Mouse (Mus musculus) MEL (cell line): ENCODE measurements around the gene Efna3. TPM values are rescaled to one million over a fixed set of nuclear protein-coding genes. Genes with fewer than 3 reads are reported as not detected.

Source experiments
- DNase-seq: peaks from one replicate; pipeline ENCODE4 v3.0.0; 2011; ENCODE audit warnings: low read depth, low spot score
- H3K27ac ChIP-seq: 2 replicates; pipeline ENCODE4 v1.5.1; 2012; ENCODE audit warnings: low read depth, mild to moderate bottlenecking, control low read depth, low read length, moderate library complexity; ENCODE audit not compliant: control insufficient read depth
- H3K27me3 ChIP-seq, 2 experiments: fragments of 150-350 bp in 1 of 2; sonication (generic) in 1 of 2; 2 replicates each; pipeline ENCODE4 v1.6.1; 2012; ENCODE audit warnings: low read length in 2 of 2, mild to moderate bottlenecking in 2 of 2, improper control_type of control experiment in 1 of 2, moderate library complexity in 1 of 2; ENCODE audit not compliant: insufficient read depth in 2 of 2, control insufficient read depth in 1 of 2
- H3K36me3 ChIP-seq, 2 experiments: 2 replicates each; pipeline ENCODE4 v1.6.1; 2012 to 2014; ENCODE audit warnings: low read length in 2 of 2, improper control_type of control experiment in 1 of 2, inconsistent platforms in 1 of 2, mild to moderate bottlenecking in 1 of 2; ENCODE audit not compliant: insufficient read depth in 2 of 2, control insufficient read depth in 1 of 2
- H3K4me1 ChIP-seq, 2 experiments: fragments of 150-350 bp in 1 of 2; sonication (generic) in 1 of 2; 2 replicates each; pipeline ENCODE4 v1.6.1; 2012; ENCODE audit warnings: low read length in 2 of 2, improper control_type of control experiment in 1 of 2, mild to moderate bottlenecking in 1 of 2; ENCODE audit not compliant: insufficient read depth in 2 of 2, control insufficient read depth in 1 of 2
- H3K4me3 ChIP-seq, 2 experiments: fragments of 150-350 bp in 1 of 2; sonication (generic) in 1 of 2; 2 replicates each; pipeline ENCODE4 v1.5.1; 2012; ENCODE audit warnings: low read depth in 2 of 2, low read length in 2 of 2, mild to moderate bottlenecking in 2 of 2, moderate library complexity in 2 of 2, control low read depth in 1 of 2, improper control_type of control experiment in 1 of 2; ENCODE audit not compliant: control insufficient read depth in 1 of 2, insufficient read depth in 1 of 2
- H3K79me2 ChIP-seq: 2 replicates; pipeline ENCODE4 v1.6.1; 2012; ENCODE audit warnings: mild to moderate bottlenecking, low read length, moderate library complexity; ENCODE audit not compliant: control insufficient read depth, poor library complexity, insufficient read depth
- H3K9ac ChIP-seq: 2 replicates; pipeline ENCODE4 v1.6.1; 2012; ENCODE audit warnings: low read depth, mild to moderate bottlenecking, control low read depth, low read length, moderate library complexity; ENCODE audit not compliant: control insufficient read depth, poor library complexity, severe bottlenecking
- H3K9me3 ChIP-seq: fragments of 150-350 bp; sonication (generic); replicated peaks from 2 replicates; pipeline ENCODE4 v1.6.1; 2012; ENCODE audit warnings: mild to moderate bottlenecking, low read length, improper control_type of control experiment, moderate library complexity; ENCODE audit not compliant: insufficient read depth
- BHLHE40 ChIP-seq: IDR thresholded peaks from 2 replicates; pipeline ENCODE4 v1.6.1; 2012; ENCODE audit warnings: low read depth, mild to moderate bottlenecking, inconsistent platforms, low read length, improper control_type of control experiment, borderline replicate concordance
- CHD1 ChIP-seq: IDR thresholded peaks from 2 replicates; pipeline ENCODE4 v1.6.1; 2012; ENCODE audit warnings: low read depth, mild to moderate bottlenecking, inconsistent platforms, low read length, improper control_type of control experiment
- CHD2 ChIP-seq: IDR thresholded peaks from 2 replicates; pipeline ENCODE4 v1.6.1; 2011; ENCODE audit warnings: low read length, improper control_type of control experiment
- CTCF ChIP-seq, 3 experiments: IDR thresholded peaks in 2 of 3; conservative IDR thresholded peaks in 1 of 3; 2 replicates each; pipeline ENCODE4 v1.5.1; 2011 to 2012; ENCODE audit warnings: low read length in 3 of 3, low read depth in 2 of 3, mild to moderate bottlenecking in 2 of 3, improper control_type of control experiment in 1 of 3, inconsistent platforms in 1 of 3, mixed read lengths in 1 of 3, moderate library complexity in 1 of 3; ENCODE audit not compliant: control insufficient read depth in 1 of 3, insufficient read depth in 1 of 3, poor library complexity in 1 of 3, severe bottlenecking in 1 of 3
- ELF1 ChIP-seq: IDR thresholded peaks from 2 replicates; pipeline ENCODE4 v1.6.1; 2014; ENCODE audit warnings: low read depth, mild to moderate bottlenecking, inconsistent platforms, low read length, improper control_type of control experiment, moderate library complexity
- EP300 ChIP-seq, 2 experiments: IDR thresholded peaks; 2 replicates each; pipeline ENCODE4 v1.6.1; 2011; ENCODE audit warnings: improper control_type of control experiment in 2 of 2, low read length in 2 of 2, low read depth in 1 of 2, mild to moderate bottlenecking in 1 of 2
- ETS1 ChIP-seq: IDR thresholded peaks from 2 replicates; pipeline ENCODE4 v1.6.1; 2012; ENCODE audit warnings: low read depth, mild to moderate bottlenecking, inconsistent platforms, low read length, improper control_type of control experiment, moderate library complexity
- GABPA ChIP-seq: IDR thresholded peaks from 2 replicates; pipeline ENCODE4 v1.6.1; 2012; ENCODE audit warnings: low read depth, mild to moderate bottlenecking, inconsistent platforms, low read length, improper control_type of control experiment, moderate library complexity
- GATA1 ChIP-seq: IDR thresholded peaks from 2 replicates; pipeline ENCODE4 v1.6.1; 2011; ENCODE audit warnings: low read depth, low read length, improper control_type of control experiment
- HCFC1 ChIP-seq: IDR thresholded peaks from 2 replicates; pipeline ENCODE4 v1.6.1; 2012; ENCODE audit warnings: low read depth, mild to moderate bottlenecking, inconsistent platforms, low read length, improper control_type of control experiment, moderate library complexity
- JUND ChIP-seq: IDR thresholded peaks from 2 replicates; pipeline ENCODE4 v1.6.1; 2011; ENCODE audit warnings: low read depth, mild to moderate bottlenecking, improper control_type of control experiment, low read length
- KAT2A ChIP-seq: conservative IDR thresholded peaks from 2 replicates; pipeline ENCODE4 v1.6.1; 2012; ENCODE audit warnings: low read depth, low read length, improper control_type of control experiment, inconsistent platforms
- MAFK ChIP-seq: IDR thresholded peaks from 2 replicates; pipeline ENCODE4 v1.6.1; 2011; ENCODE audit warnings: low read depth, mild to moderate bottlenecking, low read length, improper control_type of control experiment, borderline replicate concordance
- MAX ChIP-seq: IDR thresholded peaks from 2 replicates; pipeline ENCODE4 v1.6.1; 2011; ENCODE audit warnings: low read length, improper control_type of control experiment
- MAZ ChIP-seq: IDR thresholded peaks from 2 replicates; pipeline ENCODE4 v1.6.1; 2012; ENCODE audit warnings: low read depth, mild to moderate bottlenecking, inconsistent platforms, low read length, improper control_type of control experiment
- MEF2A ChIP-seq: IDR thresholded peaks from 2 replicates; pipeline ENCODE4 v1.6.1; 2014; ENCODE audit warnings: low read depth, mild to moderate bottlenecking, inconsistent platforms, low read length, improper control_type of control experiment; ENCODE audit not compliant: poor library complexity, insufficient replicate concordance, severe bottlenecking; ENCODE audit errors: extremely low read depth
- MXI1 ChIP-seq: IDR thresholded peaks from 2 replicates; pipeline ENCODE4 v1.6.1; 2011; ENCODE audit warnings: mild to moderate bottlenecking, low read depth, low read length, improper control_type of control experiment
- MYB ChIP-seq: IDR thresholded peaks from 2 replicates; pipeline ENCODE4 v1.6.1; 2011; ENCODE audit warnings: mild to moderate bottlenecking, low read depth, low read length, improper control_type of control experiment
- MYC ChIP-seq: IDR thresholded peaks from 2 replicates; pipeline ENCODE4 v1.6.1; 2011; ENCODE audit warnings: low read depth, mild to moderate bottlenecking, low read length, improper control_type of control experiment, moderate library complexity
- NELFE ChIP-seq: IDR thresholded peaks from 2 replicates; pipeline ENCODE4 v1.6.1; 2011; ENCODE audit warnings: low read depth, low read length, improper control_type of control experiment
- NRF1 ChIP-seq: IDR thresholded peaks from 2 replicates; pipeline ENCODE4 v1.6.1; 2014; ENCODE audit warnings: low read depth, mild to moderate bottlenecking, inconsistent platforms, low read length, improper control_type of control experiment, moderate library complexity; ENCODE audit not compliant: poor library complexity, insufficient read depth, severe bottlenecking
- POLR2A ChIP-seq, 2 experiments: IDR thresholded peaks; 2 replicates each; pipeline ENCODE4 v1.6.1; 2011 to 2012; ENCODE audit warnings: low read length in 2 of 2, mild to moderate bottlenecking in 2 of 2, control low read depth in 1 of 2, improper control_type of control experiment in 1 of 2, low read depth in 1 of 2, moderate library complexity in 1 of 2; ENCODE audit not compliant: control insufficient read depth in 1 of 2, insufficient read depth in 1 of 2, poor library complexity in 1 of 2
- POLR2AphosphoS2 ChIP-seq: IDR thresholded peaks from 2 replicates; pipeline ENCODE4 v1.6.1; 2011; ENCODE audit warnings: low read length, improper control_type of control experiment
- POLR2AphosphoS5 ChIP-seq: IDR thresholded peaks from 2 replicates; pipeline ENCODE4 v1.6.1; 2012; ENCODE audit warnings: low read depth, borderline replicate concordance, mild to moderate bottlenecking, inconsistent platforms, low read length, moderate library complexity, mixed read lengths
- RAD21 ChIP-seq: IDR thresholded peaks from 2 replicates; pipeline ENCODE4 v1.6.1; 2011; ENCODE audit warnings: mild to moderate bottlenecking, low read depth, low read length, improper control_type of control experiment
- RCOR1 ChIP-seq: IDR thresholded peaks from 2 replicates; pipeline ENCODE4 v1.6.1; 2012; ENCODE audit warnings: low read depth, mild to moderate bottlenecking, inconsistent platforms, low read length, improper control_type of control experiment
- SIN3A ChIP-seq: IDR thresholded peaks from 2 replicates; pipeline ENCODE4 v1.6.1; 2012; ENCODE audit warnings: low read length, improper control_type of control experiment, inconsistent platforms
- SMC3 ChIP-seq: IDR thresholded peaks from 2 replicates; pipeline ENCODE4 v1.6.1; 2011; ENCODE audit warnings: low read depth, low read length, improper control_type of control experiment
- TAL1 ChIP-seq: IDR thresholded peaks from 2 replicates; pipeline ENCODE4 v1.6.1; 2012; ENCODE audit warnings: mild to moderate bottlenecking, inconsistent platforms, low read length, moderate library complexity, mixed read lengths
- TBP ChIP-seq: IDR thresholded peaks from 2 replicates; pipeline ENCODE4 v1.8.0; 2011; ENCODE audit warnings: low read depth, low read length, improper control_type of control experiment
- TCF12 ChIP-seq: IDR thresholded peaks from 2 replicates; pipeline ENCODE4 v1.6.1; 2014; ENCODE audit warnings: low read depth, mild to moderate bottlenecking, inconsistent platforms, low read length, improper control_type of control experiment, moderate library complexity
- UBTF ChIP-seq: IDR thresholded peaks from 2 replicates; pipeline ENCODE4 v1.6.1; 2012; ENCODE audit warnings: low read depth, mild to moderate bottlenecking, inconsistent platforms, low read length, improper control_type of control experiment, moderate library complexity, borderline replicate concordance; ENCODE audit not compliant: insufficient read depth
- USF1 ChIP-seq: IDR thresholded peaks from 2 replicates; pipeline ENCODE4 v1.6.1; 2014; ENCODE audit warnings: low read depth, mild to moderate bottlenecking, inconsistent platforms, low read length, improper control_type of control experiment, moderate library complexity
- USF2 ChIP-seq, 2 experiments: IDR thresholded peaks; 2 replicates each; pipeline ENCODE4 v1.6.1; 2011 to 2012; ENCODE audit warnings: improper control_type of control experiment in 2 of 2, low read length in 2 of 2, borderline replicate concordance in 1 of 2, inconsistent platforms in 1 of 2, low read depth in 1 of 2, mild to moderate bottlenecking in 1 of 2; ENCODE audit not compliant: insufficient read depth in 1 of 2
- ZC3H11A ChIP-seq: IDR thresholded peaks from 2 replicates; pipeline ENCODE4 v1.6.1; 2012; ENCODE audit warnings: low read depth, mild to moderate bottlenecking, inconsistent platforms, low read length, improper control_type of control experiment
- ZKSCAN1 ChIP-seq: IDR thresholded peaks from 2 replicates; pipeline ENCODE4 v1.6.1; 2012; ENCODE audit warnings: low read depth, mild to moderate bottlenecking, inconsistent platforms, low read length, improper control_type of control experiment, moderate library complexity
- ZNF384 ChIP-seq: IDR thresholded peaks from 2 replicates; pipeline ENCODE4 v1.6.1; 2012; ENCODE audit warnings: low read depth, mild to moderate bottlenecking, inconsistent platforms, low read length, improper control_type of control experiment
- polyA plus RNA-seq, 2 experiments: library from polyadenylated mRNA; stranded (reverse) in 1 of 2; unstranded in 1 of 2; fragments of >175 nt in 1 of 2; fragments of >200 nt in 1 of 2; gene quantifications; 2 replicates each; pipeline versions ENCODE4 v1.2.1 to v1.2.4; 2012; ENCODE audit warnings: low replicate concordance in 2 of 2, low read depth in 1 of 2; ENCODE audit not compliant: insufficient read length in 2 of 2, insufficient read depth in 1 of 2, missing spikeins in 1 of 2
- total RNA-seq: library from RNA; depleted of rRNA; stranded (reverse); fragments of 300-350 nt; gene quantifications from 2 replicates; pipeline ENCODE4 v1.2.3, GENCODE M21; 2012

Gene Efna3
- total and polyA plus RNA-seq, 3 experiments: 0.54 to 1.2 TPM; not detected in 1

DNA sequence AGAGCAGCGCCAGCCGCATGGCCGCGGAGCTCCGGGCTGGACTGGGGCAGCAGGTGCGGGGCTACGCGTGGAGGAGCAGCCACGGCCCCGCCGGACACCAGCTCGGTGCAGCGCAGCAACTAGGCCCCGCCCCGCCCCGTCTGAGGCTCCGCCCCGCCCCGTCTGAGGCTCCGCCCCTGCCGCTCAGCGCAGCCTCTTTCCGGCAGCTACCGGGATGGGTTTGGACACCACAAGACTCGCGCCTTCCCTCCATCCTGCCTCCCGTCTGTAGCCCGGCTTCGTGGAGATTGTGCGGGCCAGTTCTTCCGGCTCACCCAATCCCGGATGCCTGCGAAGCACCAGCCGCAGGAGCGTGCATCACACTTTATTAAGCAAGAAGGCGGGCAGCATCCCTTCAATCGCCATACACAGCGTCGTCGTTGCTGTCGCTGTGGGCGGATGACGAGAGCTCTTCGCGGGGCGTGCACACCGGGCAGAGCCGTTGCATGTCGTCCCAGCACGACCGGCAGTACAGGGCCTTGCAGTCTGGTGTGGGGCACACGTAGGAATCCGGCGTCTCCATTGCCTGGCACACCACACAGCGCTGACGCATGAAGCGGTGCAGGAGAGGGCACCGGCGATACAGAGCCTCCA is 27.2 kb upstream of the Efna3 start, which contains the start of gene Adam15:
Adam15 (minus strand) TSS at position 128 of the 633 bp plus-strand sequence.
- peak within 1 kb of the TSS; percentile 74 for H3K9ac ChIP-seq
- no peaks in the 10 kb centered on the region for H3K9me3 ChIP-seq
- peaks cover 3% of the 10 kb centered on the region; the same call in 1 of the 2 replicates for H3K79me2 ChIP-seq
- H3K4me1 ChIP-seq: peaks cover 0 to 19% of the 10 kb centered on the region in 2 experiments; a peak in 2 of 4 replicates
- H3K4me3 ChIP-seq: peak within 1 kb of the TSS; percentile 87 to 88
- DNase-seq: peak; percentile 91
- no peak within 1 kb of the TSS for H3K27ac ChIP-seq
- H3K36me3 ChIP-seq: peaks cover 0 to 7% of the 10 kb centered on the region in 2 experiments; a peak in 2 of 4 replicates
- no peaks in the 10 kb centered on the region for H3K27me3 ChIP-seq
- TF ChIP-seq GATA1 (no peak), MAZ (no peak; the same call in 1 of the 2 replicates), POLR2A (IDR thresholded peaks at IDR 0.05; ENCODE audit: control insufficient read depth in 1 of 2, insufficient read depth in 1 of 2, low read depth in 1 of 2, low read length in 2 of 2, poor library complexity in 1 of 2) (peak; percentile 44 to 65; a peak in 3 of 4 replicates), ZKSCAN1 (no peak), USF1 (no peak), TAL1 (no peak), JUND (no peak), NELFE (peak; percentile 41), SMC3 (no peak), UBTF (no peak), ZC3H11A (no peak), MXI1 (peak; percentile 77), CHD2 (no peak), NRF1 (peak; percentile 56), MEF2A (no peak), HCFC1 (peak; percentile 54; the same call in 1 of the 2 replicates), KAT2A (no peak), MYB (no peak), MAFK (no peak), POLR2AphosphoS2 (no peak), BHLHE40 (no peak), RCOR1 (no peak), CHD1 (no peak), TBP (0 out of 2 replicates have a peak, but pooled peaks have one; percentile 19), MYC (no peak), POLR2AphosphoS5 (no peak), TCF12 (peak; percentile 35; the same call in 1 of the 2 replicates), MAX (peak; percentile 75), EP300 (IDR thresholded peaks at IDR 0.05; ENCODE audit: low read depth in 1 of 2, low read length in 2 of 2) (no peak), RAD21 (no peak), GABPA (no peak), CTCF (IDR thresholded peaks at IDR 0.05 in 2 of 3, conservative IDR thresholded peaks at IDR 0.05 in 1 of 3; ENCODE audit: control insufficient read depth in 1 of 3, insufficient read depth in 1 of 3, low read depth in 2 of 3, low read length in 3 of 3, poor library complexity in 1 of 3, severe bottlenecking in 1 of 3) (no peak), ELF1 (no peak), USF2 (IDR thresholded peaks at IDR 0.05; ENCODE audit: borderline replicate concordance in 1 of 2, insufficient read depth in 1 of 2, low read depth in 1 of 2, low read length in 2 of 2) (no peak), ZNF384 (no peak), SIN3A (peak; percentile 47; the same call in 1 of the 2 replicates), ETS1 (no peak)
